Mouse (Mus musculus) kidney, embryonic 14.5 days (tissue): ENCODE data around the gene Ckb. TPM values are rescaled to one million over a fixed set of nuclear protein-coding genes. Genes with fewer than 3 reads are reported as not detected.

Experiments
- ATAC-seq: fragments of 200-750 bp; cut with Nextera tagmentation; 2 replicates; pipeline ENCODE4 v1.8.0; 2017; ENCODE audit warnings: moderate number of reproducible peaks, mild to moderate bottlenecking, moderate TSS enrichment, moderate library complexity; ENCODE audit not compliant: low FRiP score, low TSS enrichment
- H3K27ac ChIP-seq: fragments of 300-500 bp; sonication (generic); 2 replicates; pipeline ENCODE4 v1.5.1; 2014; ENCODE audit warnings: low read depth, mild to moderate bottlenecking, low read length, moderate library complexity, mixed read lengths
- H3K27me3 ChIP-seq: fragments of 300-500 bp; sonication (generic); 2 replicates; pipeline ENCODE4 v1.6.1; 2014; ENCODE audit warnings: mild to moderate bottlenecking, low read length; ENCODE audit not compliant: control insufficient read depth, insufficient read depth
- H3K36me3 ChIP-seq: fragments of 300-500 bp; sonication (generic); 2 replicates; pipeline ENCODE4 v1.6.1; 2014; ENCODE audit warnings: low read length, mixed read lengths; ENCODE audit not compliant: control insufficient read depth, insufficient read depth
- H3K4me1 ChIP-seq: fragments of 300-500 bp; sonication (generic); 2 replicates; pipeline ENCODE4 v1.6.1; 2014; ENCODE audit warnings: low read length, mixed read lengths; ENCODE audit not compliant: control insufficient read depth, insufficient read depth
- H3K4me2 ChIP-seq: fragments of 300-500 bp; sonication (generic); replicated peaks from 2 replicates; pipeline ENCODE4 v1.6.1; 2014; ENCODE audit warnings: low read depth, mild to moderate bottlenecking, low read length
- H3K4me3 ChIP-seq: fragments of 300-500 bp; sonication (generic); 2 replicates; pipeline ENCODE4 v1.5.1; 2014; ENCODE audit warnings: mild to moderate bottlenecking, low read length
- H3K9ac ChIP-seq: fragments of 300-500 bp; sonication (generic); 2 replicates; pipeline ENCODE4 v1.6.1; 2014; ENCODE audit warnings: low read depth, mild to moderate bottlenecking, low read length, moderate library complexity
- H3K9me3 ChIP-seq: fragments of 300-500 bp; sonication (generic); 2 replicates; pipeline ENCODE4 v1.6.1; 2016; ENCODE audit warnings: low read length; ENCODE audit not compliant: control insufficient read depth
- WGBS: fragments of 180-500 bp; shearing (Covaris S2); extraction: QIAGEN DNeasy Blood & Tissue Kit; methylation state at CpG from one replicate; pipeline ENCODE4 v1.1.7; 2014; 5-methylcytosine and 5-hydroxymethylcytosine counted together
- polyA plus RNA-seq: library from polyadenylated mRNA; unstranded; fragments of >200 nt; fragmentation: Nextera tagmentation; extraction: Ambion mirVana; gene quantifications from 2 replicates; pipeline ENCODE4 v1.2.1, GENCODE M21; 2014

The Ckb gene
- polyA plus RNA-seq, 1 experiment from 2014 or later: 88.5 TPM

DNA sequence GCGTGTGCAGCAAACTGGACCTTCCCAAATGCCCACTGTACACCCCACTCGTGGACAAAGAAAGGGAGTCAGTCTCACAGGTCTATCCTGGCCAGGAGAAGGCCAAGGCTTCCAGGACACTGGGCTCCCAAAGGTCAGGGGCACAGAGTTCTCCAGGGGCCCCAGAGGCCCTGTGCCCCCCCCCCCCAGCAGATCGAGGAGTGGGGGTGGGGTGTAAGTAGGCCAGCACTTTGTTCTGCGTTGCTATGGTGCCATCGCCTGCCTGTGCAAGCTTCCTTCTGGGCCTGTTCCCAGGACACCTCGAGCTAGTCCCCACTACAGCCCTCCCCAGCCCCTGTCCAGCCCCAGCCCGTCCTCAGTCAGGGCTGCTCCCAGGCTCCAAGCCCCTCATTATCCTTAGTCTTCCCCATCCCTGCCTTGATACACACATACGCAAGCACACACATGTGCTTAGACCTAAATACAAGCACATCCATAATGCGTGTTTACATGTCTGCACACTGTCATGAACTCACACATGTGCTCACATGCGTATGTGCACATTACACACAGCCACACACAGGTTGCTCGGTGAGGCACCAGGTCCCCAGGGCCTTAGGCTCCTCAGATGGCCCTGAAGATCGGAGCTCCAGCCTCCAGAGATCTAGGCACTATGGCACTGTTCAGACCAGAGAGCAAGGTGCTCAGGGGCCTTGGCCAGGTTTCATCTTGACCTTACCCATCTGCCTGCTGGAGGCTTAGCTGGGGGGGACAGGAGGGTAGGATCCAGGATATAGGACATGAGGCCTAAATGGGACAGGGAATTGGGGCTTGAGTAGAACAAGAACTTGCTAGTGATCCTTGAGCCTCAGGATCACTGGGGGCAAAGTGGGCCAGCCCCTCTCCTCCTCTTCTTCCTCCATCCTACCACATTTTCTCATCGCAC lies 23.0 kb upstream of the Ckb start:
- WGBS: 60% methylated on average over 13 of the region's 13 CpGs
- ATAC-seq: 0 out of 2 replicates have a peak, but pooled peaks have one; percentile 10
- Histone ChIP-seq H3K4me2 (no peak overlapping the region), H3K4me1 (peaks cover 27% of the 10 kb centered on the region), H3K27me3 (no peaks in the 10 kb centered on the region), H3K27ac (0 out of 2 replicates have a peak overlapping the region, but pooled peaks have one; percentile 79), H3K4me3 (no peak overlapping the region), H3K9me3 (no peaks in the 10 kb centered on the region), H3K36me3 (no peaks in the 10 kb centered on the region), H3K9ac (no peak overlapping the region)

DNA sequence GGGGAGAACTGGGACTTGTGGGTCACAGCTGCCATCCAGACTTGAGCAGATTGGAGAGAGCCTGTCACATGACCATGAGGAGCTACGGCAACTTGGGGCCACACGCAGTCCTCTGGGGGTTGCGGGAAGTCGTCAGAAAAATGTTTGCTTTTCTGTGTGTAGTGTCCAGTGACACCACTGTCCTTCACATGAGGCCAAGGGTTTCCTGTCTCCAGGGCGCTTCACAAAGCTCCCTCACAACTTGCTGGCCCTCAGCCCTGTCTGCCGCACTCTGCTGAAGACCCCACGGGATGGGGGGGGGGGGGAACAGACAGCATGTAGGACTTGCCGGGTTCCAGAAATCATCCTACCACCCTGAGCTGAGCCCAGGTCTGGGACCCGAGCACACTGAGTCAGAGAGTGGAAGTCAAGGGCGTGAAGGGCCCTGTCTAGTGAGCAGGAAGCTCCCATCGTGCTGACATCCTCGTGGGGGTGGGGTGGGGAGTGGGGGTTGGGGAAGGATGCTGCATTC lies 22.2 kb upstream of the Ckb start:
- H3K4me3 ChIP-seq: no peak overlapping the region
- 11% methylated on average over 12 of the region's 12 CpGs for WGBS
- peak overlapping the region; percentile 79; the same call in 1 of the 2 replicates for H3K27ac ChIP-seq
- peaks cover 27% of the 10 kb centered on the region for H3K4me1 ChIP-seq
- H3K9ac ChIP-seq: peak overlapping the region; percentile 18; the same call in 1 of the 2 replicates
- peak; percentile 14; the same call in 1 of the 2 replicates for ATAC-seq
- H3K36me3 ChIP-seq: no peaks in the 10 kb centered on the region
- H3K4me2 ChIP-seq: no peak overlapping the region; the same call in 1 of the 2 replicates
- H3K9me3 ChIP-seq: no peaks in the 10 kb centered on the region
- no peaks in the 10 kb centered on the region for H3K27me3 ChIP-seq

DNA sequence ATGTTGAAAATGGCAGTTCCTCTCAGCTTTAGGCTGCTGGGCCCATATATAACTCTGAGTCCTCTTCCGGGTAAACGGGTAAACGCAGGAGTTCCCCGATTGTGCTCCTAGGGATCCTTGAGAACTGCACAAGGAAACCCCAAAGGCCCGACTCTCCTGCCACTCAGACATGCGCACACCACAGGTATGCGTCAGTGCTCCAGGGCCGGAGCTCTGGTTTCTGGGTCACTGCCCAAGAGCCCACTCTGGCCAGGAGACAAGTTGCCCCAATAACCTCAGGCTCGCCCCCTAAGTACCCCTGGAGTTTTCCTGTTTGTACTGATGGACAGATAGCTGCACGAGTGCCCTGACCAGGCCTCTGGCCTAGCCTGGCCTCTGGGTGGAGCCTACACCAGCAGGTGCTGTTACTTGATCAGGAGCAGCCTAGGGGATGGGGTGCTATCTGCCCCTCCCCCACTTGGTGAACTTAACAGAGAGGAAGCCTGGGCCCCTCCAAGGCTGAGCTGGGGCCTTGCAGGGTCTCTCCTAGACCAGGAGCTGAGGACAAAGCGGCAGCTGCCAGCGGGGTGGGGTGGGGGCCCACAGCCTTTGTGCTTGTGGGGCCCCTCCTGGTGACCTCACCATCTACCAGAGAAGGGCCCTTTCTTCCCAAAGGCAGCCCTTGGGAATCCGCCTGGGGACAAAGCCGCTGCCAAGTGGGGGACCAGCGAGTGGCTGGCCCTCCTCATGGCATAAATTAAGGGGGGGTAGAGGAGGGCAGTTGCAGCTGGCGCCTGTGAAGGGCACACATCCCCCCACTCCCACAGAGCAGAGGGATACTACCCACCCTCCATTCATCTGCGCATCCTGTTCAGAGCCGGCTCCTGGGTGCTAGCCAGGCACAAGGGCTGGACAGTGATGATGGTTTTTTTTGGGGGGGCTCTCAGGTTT lies 21.5 kb upstream of the Ckb start:
- WGBS: 23% methylated on average over 18 of the region's 18 CpGs
- Histone ChIP-seq H3K9ac (peak overlapping the region; percentile 18; the same call in 1 of the 2 replicates), H3K4me2 (no peak overlapping the region; the same call in 1 of the 2 replicates), H3K4me3 (no peak overlapping the region), H3K27me3 (no peaks in the 10 kb centered on the region), H3K4me1 (peaks cover 27% of the 10 kb centered on the region), H3K36me3 (no peaks in the 10 kb centered on the region), H3K9me3 (no peaks in the 10 kb centered on the region), H3K27ac (peak overlapping the region; percentile 79; the same call in 1 of the 2 replicates)
- peak; percentile 63 for ATAC-seq

DNA sequence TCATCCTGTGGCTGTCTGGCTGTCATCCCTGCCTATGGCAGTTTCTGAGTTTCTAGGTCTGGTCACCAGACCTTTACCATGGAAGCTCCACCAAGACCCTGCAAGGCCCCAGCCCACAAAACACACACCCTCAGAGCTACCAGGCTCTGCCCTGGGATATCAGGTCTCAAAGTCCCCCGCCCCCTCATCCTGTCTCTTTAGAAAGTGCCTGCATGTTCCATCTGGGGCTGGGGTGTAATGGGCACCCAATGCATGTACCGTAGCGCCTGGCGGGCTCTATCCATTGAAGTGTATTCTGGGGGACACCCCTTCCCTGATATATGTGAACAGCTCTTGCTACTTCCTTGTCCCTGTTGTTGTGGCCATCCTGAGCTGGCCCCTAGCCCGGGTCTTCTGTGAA lies 20.8 kb upstream of the Ckb start:
- Histone ChIP-seq H3K27ac (peak overlapping the region; percentile 79; the same call in 1 of the 2 replicates), H3K4me2 (no peak overlapping the region), H3K36me3 (no peaks in the 10 kb centered on the region), H3K27me3 (no peaks in the 10 kb centered on the region), H3K4me3 (no peak overlapping the region), H3K4me1 (peaks cover 30% of the 10 kb centered on the region), H3K9me3 (no peaks in the 10 kb centered on the region), H3K9ac (no peak overlapping the region)
- WGBS: 77% methylated on average over 5 of the region's 5 CpGs
- ATAC-seq: no peak; the same call in 1 of the 2 replicates

DNA sequence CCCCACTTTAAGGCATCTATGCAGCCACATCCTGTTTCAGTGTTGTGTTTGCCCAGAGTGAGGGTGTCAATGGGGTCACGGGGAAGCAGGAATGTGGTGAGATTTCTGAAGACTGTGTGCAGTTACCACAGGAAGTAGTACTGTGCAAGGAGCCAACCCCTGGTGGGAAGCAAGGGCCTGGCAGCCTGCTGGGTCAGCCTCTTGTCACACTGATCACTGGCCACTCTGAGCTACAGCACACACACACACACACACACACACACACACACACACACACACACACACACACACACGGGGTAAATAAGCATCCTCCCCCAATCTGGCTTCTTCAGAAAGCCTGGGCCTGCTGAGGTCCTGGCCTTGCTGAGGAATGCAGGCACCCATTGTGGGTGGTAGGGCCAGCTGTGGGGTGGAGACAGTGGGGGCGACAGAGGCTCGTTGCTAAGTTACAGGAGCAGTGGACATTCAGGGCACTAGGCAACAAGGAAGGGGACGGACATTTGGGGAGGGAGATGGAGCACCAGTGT lies 19.3 kb upstream of the Ckb start:
- H3K36me3 ChIP-seq: no peaks in the 10 kb centered on the region
- H3K4me2 ChIP-seq: no peak overlapping the region
- no peaks in the 10 kb centered on the region for H3K27me3 ChIP-seq
- no peak overlapping the region for H3K27ac ChIP-seq
- no peak overlapping the region for H3K9ac ChIP-seq
- no peaks in the 10 kb centered on the region for H3K9me3 ChIP-seq
- no peak for ATAC-seq
- no peak overlapping the region for H3K4me3 ChIP-seq
- peaks cover 36% of the 10 kb centered on the region for H3K4me1 ChIP-seq
- WGBS: 25% methylated on average over 5 of the region's 5 CpGs

DNA sequence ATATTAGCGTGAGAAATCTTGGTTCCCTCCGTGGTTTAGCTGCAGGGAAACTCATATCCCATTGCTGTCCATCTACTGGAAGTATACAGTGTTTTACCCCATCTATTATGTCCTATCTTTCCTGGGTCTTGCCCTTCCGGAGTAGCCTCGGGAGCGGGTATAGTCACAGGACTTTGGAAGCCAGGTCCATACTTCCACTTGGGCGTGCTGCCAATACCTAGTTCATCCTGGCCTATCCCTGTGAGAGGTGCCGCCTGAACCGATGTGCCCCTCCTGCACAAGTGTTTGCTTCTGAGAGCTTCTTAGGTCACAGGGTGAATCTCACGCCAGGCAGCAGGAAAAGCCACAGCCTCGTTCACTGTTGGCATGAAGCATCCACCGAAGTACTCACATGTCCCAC lies 17.3 kb upstream of the Ckb start:
- H3K27ac ChIP-seq: no peak overlapping the region
- ATAC-seq: no peak
- no peaks in the 10 kb centered on the region for H3K36me3 ChIP-seq
- H3K4me3 ChIP-seq: no peak overlapping the region
- H3K4me2 ChIP-seq: no peak overlapping the region
- no peaks in the 10 kb centered on the region for H3K9me3 ChIP-seq
- peaks cover 29% of the 10 kb centered on the region for H3K4me1 ChIP-seq
- no peak overlapping the region for H3K9ac ChIP-seq
- no peaks in the 10 kb centered on the region for H3K27me3 ChIP-seq
- WGBS: 86% methylated on average over 11 of the region's 11 CpGs

DNA sequence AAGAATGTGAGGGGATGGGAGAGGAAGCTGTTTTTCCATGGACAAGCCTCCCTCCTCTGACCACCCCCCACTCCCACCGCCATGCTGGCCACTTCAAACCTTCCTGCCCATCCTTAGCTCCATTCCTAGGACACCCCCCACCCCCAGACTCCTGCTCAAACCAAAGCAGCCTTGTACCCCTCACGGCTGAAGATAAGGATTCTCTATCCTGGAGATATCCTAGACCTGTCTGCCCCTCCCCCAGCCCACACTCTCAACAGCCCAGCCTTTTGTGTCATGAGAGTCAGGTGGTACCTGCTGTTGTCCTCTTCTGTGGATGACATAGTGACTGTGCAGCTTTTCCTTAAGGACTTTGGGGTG lies 15.9 kb upstream of the Ckb start:
- no peak overlapping the region for H3K4me2 ChIP-seq
- H3K27me3 ChIP-seq: no peaks in the 10 kb centered on the region
- H3K4me1 ChIP-seq: peaks cover 16% of the 10 kb centered on the region
- no peak overlapping the region for H3K27ac ChIP-seq
- H3K9me3 ChIP-seq: no peaks in the 10 kb centered on the region
- no peak for ATAC-seq
- no peak overlapping the region for H3K4me3 ChIP-seq
- H3K36me3 ChIP-seq: no peaks in the 10 kb centered on the region
- 48% methylated on average over 2 of the region's 2 CpGs for WGBS
- no peak overlapping the region for H3K9ac ChIP-seq

DNA sequence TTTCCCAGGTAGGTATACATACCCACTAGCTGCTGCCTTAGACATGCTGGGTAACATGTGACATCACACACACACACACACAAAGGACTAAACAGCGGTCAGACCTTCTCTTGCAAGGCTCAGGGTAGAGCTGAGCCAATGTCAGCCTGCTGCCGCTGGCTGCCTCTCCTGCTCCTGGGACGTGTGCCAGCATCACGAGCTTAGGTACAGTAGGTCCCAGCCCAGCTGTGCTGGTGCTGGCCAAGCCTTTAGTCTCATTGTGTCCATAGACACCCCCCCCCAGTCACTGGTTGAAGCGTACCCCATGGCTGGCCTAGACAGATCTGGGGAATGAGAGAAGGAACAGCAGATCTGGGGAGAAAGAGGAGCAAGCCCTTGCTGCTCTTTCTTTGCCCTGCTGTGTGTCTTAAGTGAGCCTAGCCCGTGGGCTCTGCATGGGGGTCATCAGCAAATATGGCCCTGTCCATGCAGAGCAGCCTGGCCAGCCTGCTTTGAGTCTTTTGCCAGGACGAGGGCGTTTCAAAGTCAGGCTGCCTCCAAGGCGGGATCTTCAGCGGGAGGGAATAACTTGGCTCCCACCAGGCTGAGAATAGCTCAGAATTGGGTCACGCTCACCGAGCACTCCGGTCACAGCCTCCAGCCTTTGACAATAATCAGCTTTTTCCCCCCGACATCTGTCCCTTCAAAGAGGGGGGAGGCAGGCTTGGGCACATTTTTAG lies 15.4 kb upstream of the Ckb start:
- Histone ChIP-seq H3K4me3 (no peak overlapping the region), H3K27ac (no peak overlapping the region), H3K9ac (no peak overlapping the region), H3K27me3 (no peaks in the 10 kb centered on the region), H3K4me2 (no peak overlapping the region), H3K36me3 (peaks cover 2% of the 10 kb centered on the region; the same call in 1 of the 2 replicates), H3K4me1 (peaks cover 11% of the 10 kb centered on the region), H3K9me3 (no peaks in the 10 kb centered on the region)
- 31% methylated on average over 14 of the region's 14 CpGs for WGBS
- 0 out of 2 replicates have a peak, but pooled peaks have one; percentile 21 for ATAC-seq
